Mouse (Mus musculus) kidney, postnatal 14 days (tissue): ENCODE measurements around the gene Btnl6.
"Not testable (repeated sequence)": the region's sequence is repeated elsewhere in the genome, so short reads cannot be mapped to it uniquely, and the experiment has no call there.

Source experiments
- DNase-seq: peaks from one replicate; pipeline ENCODE4 v3.0.0; 2022; ENCODE audit warnings: mixed read lengths

Btnl6 gene

GRCm38 (mm10) chr17:34517252-34517651 lies at the start of gene Btnl6:
Btnl6 (minus strand) TSS chr17:34517352.
- DNase-seq, result no peak

GRCm38 (mm10) chr17:34564796-34565195 lies 47.6 kb upstream of the Btnl6 start:
- peak; percentile 75 for DNase-seq

GRCm38 (mm10) chr17:34564003-34564421 lies 46.9 kb upstream of the Btnl6 start, which contains the start of gene Notch4:
Notch4 (plus strand) TSS chr17:34564268.
- peak; percentile 80 for DNase-seq

GRCm38 (mm10) chr17:34563354-34563753 lies 46.2 kb upstream of the Btnl6 start:
- DNase-seq, result no peak

GRCm38 (mm10) chr17:34562595-34562994 lies 45.4 kb upstream of the Btnl6 start:
- no peak for DNase-seq

- no peak for DNase-seq
These were observed 44.0 kb upstream of the Btnl6 start for GRCm38 (mm10) chr17:34561200-34561599.

- no peak for DNase-seq
These were observed 43.3 kb upstream of the Btnl6 start for GRCm38 (mm10) chr17:34560438-34560837.

- no peak for DNase-seq
These were observed 42.7 kb upstream of the Btnl6 start for GRCm38 (mm10) chr17:34559895-34560294.

- no peak for DNase-seq
These were observed 42.0 kb upstream of the Btnl6 start for GRCm38 (mm10) chr17:34559116-34559515.

- DNase-seq, result no peak
These were observed 40.3 kb upstream of the Btnl6 start for GRCm38 (mm10) chr17:34557411-34557810.

GRCm38 (mm10) chr17:34556406-34556805 lies 39.3 kb upstream of the Btnl6 start:
- DNase-seq, result no peak

GRCm38 (mm10) chr17:34555483-34555882 lies 38.3 kb upstream of the Btnl6 start:
- DNase-seq, result peak; percentile 84

- DNase-seq, result no peak
These were observed 32.7 kb upstream of the Btnl6 start for GRCm38 (mm10) chr17:34549843-34550242.

GRCm38 (mm10) chr17:34549156-34549555 lies 32.0 kb upstream of the Btnl6 start:
- no peak for DNase-seq

GRCm38 (mm10) chr17:34547601-34548000 lies 30.4 kb upstream of the Btnl6 start:
- no peak for DNase-seq

GRCm38 (mm10) chr17:34546797-34547196 lies 29.6 kb upstream of the Btnl6 start:
- DNase-seq, result no peak

- DNase-seq, result not testable (repeated sequence)
These were observed 26.4 kb upstream of the Btnl6 start for GRCm38 (mm10) chr17:34543567-34543966.

- DNase-seq, result no peak
These were observed 15.5 kb upstream of the Btnl6 start for GRCm38 (mm10) chr17:34532671-34533070.

GRCm38 (mm10) chr17:34519001-34519400 lies 1.8 kb upstream of the Btnl6 start:
- no peak for DNase-seq

GRCm38 (mm10) chr17:34518571-34518970 lies 1.4 kb upstream of the Btnl6 start:
- DNase-seq, result not testable (repeated sequence)

- DNase-seq, result no peak
These were observed 643 bp upstream of the Btnl6 start for GRCm38 (mm10) chr17:34517795-34518194.

- DNase-seq, result no peak
These were observed 638 bp downstream of the Btnl6 start for GRCm38 (mm10) chr17:34516514-34516913.

- DNase-seq, result peak; percentile 6
These were observed 5.4 kb downstream of the Btnl6 start for GRCm38 (mm10) chr17:34511723-34512122.

GRCm38 (mm10) chr17:34507591-34507990 lies 9.6 kb downstream of the Btnl6 start:
- peak; percentile 4 for DNase-seq

GRCm38 (mm10) chr17:34497726-34498125 lies 19.4 kb downstream of the Btnl6 start:
- not testable (repeated sequence) for DNase-seq

- not testable (repeated sequence) for DNase-seq
These were observed 19.8 kb downstream of the Btnl6 start for GRCm38 (mm10) chr17:34497319-34497718.
